Mouse (Mus musculus) fat pad, adult 2 months (tissue): ENCODE measurements around the gene Ubxn4.
A peak's percentile ranks its signal among the peaks of the same experiment; 100 is the strongest.
"Not testable (repeated sequence)": the region's sequence is repeated elsewhere in the genome, so short reads cannot be mapped to it uniquely, and the experiment has no call there.

Experiments used
- DNase-seq: peaks from one replicate; pipeline ENCODE4 v3.0.0-alpha.2; 2011; ENCODE audit warnings: low read depth, low spot score; ENCODE audit errors: extremely low read depth

Ubxn4 gene

DNA sequence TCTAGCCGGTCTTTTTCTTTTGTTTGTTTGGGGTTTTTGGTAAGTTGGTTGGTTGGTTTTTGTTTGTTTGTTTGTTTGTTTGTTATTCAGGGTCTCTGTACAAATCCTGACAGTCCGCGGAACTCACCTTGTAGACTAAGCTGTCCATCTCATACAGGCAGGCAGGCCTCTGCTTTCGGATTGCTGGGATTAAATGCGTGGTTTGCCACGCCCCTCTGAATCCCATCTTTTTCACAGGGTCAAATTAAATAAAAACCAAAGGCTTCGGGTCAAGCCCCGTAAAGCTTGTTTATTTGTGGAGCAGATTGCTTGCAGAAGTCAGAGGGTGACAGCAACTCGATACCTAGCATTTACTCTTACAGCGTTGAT lies at the start of gene Ubxn4:
Ubxn4 (plus strand) TSS at position 338 of the 369 bp plus-strand sequence.
- DNase-seq, result no peak

DNA sequence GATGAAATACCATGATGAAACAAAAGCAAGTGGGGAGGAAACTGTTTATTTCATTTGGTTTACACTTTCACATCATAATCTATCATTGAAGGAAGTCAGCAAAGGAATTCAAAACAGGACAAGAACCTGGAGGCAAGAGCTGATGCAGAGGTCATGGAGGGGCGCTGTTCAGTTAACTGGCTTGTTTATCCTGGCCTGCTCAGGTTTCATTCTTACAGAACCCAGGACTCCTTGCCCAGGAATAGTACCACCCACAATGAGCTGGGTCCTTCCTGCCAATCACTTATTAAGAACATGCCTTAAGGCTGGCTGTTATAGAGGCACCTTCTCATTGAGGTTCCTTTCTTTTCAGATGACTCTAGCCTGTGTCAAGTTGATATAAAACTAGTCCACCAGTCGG lies 49.8 kb upstream of the Ubxn4 start:
- no peak for DNase-seq

DNA sequence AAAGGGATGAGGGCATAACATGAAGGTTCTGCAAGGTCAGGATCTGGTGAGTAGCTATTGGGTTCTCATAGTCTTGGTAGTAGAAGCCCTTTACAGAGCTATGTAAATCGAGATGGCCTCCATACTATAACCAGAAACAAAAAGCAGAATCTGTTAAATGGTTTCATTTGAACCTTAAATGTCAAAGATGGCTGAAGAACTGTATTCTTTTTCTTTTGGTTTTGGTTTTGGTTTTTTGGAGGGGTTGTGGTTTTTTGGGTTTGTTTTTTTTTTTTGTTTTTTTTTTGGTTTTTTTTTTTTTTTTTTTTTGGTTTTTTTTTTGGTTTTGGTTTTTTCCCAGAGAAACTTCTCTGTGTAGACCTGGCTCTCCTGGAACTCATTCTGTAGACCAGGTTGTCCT lies 46.4 kb upstream of the Ubxn4 start:
- DNase-seq, result no peak

DNA sequence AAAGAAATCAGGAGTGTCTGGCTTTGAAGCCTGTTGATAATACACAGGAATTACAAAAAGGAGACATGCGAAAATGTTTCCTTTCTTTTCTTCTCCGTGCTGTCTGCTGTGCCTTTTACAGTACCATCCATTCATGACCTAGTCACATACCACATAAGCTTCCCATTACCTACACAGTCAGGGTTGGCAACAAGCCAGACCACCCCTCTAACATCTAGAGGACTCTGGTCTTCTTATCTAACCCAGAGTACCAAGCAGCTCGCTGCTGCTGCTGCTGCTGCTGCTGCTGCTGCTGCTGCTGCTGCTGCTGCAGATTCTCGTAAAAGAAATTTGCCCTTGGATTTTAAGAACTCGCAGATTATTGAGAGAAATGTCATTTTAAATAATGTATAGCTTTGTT lies 30.5 kb upstream of the Ubxn4 start:
- no peak for DNase-seq

DNA sequence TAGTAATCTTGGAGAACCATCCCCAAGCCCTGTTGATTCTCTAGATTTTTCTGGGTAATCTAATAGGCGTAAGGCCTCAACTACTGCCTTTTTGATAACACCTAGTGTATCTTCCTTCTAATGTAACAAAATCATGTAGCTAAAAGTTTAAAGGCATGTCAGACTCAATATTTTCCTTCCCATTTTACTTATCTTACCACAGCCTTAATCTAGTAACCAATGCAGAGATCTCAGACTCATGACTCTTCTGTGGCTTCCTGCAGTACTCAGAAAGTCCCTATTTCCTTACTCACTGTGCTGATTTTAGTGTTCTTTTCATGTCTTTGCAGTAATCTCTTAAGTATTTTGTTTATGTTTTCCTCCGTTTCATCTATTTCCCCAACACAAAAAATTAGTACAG lies 21.9 kb upstream of the Ubxn4 start:
- DNase-seq, result no peak

DNA sequence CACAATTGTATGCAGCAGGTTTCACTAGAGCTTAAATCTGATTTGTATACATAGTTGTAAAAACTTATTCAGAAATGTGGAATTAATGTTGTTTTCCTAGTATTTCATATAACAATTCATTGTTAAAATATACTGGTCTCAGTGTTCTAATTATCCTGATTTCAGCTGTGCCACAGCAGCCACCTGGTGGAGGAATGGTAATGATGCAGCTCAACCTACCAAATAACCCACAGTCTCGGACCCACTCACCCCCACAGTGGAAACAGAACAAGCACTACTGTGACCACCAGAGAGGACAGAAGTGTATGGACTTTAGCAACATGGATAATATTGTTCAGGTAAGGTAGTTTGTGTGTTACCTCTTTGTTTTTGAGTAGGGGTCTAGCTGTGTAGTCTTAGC lies 20.5 kb upstream of the Ubxn4 start:
- DNase-seq, result no peak

DNA sequence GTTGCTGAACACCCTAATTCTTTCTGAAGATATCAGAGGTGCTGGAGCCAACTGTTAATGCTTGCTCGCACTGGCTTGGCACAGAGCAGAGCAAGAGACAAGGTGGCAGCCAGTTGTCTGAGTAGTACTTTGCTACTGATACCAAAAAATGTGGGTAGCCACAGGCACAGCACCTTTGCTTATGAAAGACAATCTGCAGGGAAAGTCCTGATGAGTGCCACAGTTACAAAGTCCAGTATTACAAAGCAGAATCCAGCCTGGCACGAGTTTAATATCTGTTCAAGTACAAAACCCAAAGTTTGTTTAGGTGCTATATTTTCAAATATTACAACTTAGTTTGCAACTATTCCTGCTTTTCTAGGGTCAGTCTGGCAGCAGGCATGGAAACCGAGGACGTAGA lies 8.6 kb upstream of the Ubxn4 start:
- no peak for DNase-seq

DNA sequence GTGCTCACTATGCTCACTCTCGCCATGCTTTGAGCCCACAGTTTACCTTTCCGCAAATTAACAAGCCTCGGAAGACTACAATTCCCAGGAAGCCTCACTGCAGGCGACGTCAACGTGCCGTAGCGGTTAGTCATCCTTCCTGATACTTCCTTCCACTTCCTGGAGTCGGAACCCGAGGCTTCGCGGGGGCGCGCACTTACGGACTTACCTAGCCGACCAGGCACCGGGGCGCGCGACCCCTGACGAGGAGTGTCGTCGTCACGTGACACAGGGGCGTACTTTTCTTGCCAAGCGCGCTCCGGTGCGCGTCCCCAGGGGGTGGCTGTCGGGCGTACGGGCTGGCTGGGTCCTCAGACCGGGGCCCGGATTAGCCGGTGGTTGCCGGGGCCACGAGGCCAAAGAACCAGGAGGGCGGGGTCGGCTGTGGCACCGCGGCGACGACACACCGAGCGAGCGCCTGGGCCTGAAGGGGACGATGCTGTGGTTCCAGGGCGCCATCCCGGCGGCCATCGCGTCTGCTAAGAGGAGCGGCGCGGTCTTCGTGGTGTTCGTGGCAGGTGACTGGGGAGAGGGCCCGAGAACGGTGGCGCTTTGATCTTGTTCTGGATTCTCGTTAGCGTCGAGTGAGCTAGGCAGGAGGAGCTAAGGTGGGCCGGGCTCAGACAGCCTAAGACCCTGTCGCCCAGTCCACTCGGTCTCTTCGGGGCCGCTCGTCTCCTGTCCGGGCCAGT lies 397 bp downstream of the Ubxn4 start:
- DNase-seq, result peak; percentile 62

DNA sequence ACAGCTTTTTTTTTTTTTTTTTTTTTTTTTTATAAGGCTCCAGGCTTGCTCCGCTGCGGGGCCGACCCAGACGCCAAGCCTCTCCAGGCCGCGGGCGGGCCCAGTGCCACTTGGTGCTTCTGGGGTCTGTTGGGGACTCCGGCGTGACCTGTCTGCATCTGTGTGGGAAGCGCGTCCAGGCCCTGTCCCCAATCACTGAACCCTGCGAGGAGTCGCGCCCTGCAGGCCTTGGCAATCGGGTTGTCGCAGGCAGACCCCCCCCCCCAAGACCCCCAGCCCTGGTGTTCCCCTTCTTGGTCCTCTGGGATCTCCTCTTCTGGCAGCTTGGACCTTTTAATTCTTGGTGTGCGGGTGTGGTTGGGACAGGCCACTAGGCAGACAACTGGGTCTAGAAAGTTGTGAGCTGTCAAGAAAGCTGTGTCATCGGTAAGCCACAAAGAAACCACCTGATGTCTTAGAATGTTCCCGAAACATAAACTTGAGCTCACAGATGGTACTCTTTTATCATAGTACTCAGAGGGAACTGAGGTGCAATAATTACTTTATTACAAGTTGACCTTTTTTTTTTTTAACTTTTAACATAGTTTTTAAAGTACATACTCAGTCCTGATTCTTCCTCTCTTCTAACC lies 1.1 kb downstream of the Ubxn4 start:
- no peak for DNase-seq

DNA sequence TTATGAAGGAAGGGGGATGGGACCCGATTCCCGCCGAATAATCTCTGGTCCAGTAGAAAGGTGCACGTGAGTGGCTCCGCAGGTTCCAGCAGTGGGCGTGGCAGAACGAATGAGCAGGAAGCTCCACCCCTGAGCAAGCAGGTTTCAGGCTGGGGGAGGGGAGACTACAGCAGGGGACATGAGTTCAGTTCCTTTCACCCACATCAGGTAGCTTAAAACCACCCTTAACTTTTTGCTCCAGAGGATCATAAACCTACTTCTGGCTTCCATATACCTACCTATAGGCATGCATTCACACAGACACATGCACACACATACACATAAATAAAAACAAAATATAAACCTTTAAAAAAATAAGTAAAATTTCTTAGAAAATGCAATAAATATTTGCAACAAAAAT lies 23.3 kb downstream of the Ubxn4 start:
- DNase-seq, result not testable (repeated sequence)

DNA sequence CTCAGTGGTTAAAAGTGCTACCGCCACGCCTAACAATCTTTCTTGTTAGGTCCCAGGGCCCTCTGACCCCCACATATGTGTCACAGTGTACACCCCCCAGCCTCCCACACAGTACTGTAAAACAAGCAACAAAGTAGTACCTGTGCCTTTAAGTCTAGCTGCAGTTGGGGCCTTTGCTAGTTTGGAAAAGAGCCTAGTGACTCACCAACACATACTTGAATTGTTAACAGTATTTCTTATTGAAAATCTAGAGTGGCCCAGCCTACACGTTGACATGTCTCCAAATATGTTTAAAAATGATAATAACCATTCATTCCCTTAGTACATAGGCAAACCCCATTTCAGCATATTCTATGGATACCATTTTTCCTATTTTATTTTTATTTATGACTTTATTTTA lies 27.0 kb downstream of the Ubxn4 start:
- DNase-seq, result no peak

DNA sequence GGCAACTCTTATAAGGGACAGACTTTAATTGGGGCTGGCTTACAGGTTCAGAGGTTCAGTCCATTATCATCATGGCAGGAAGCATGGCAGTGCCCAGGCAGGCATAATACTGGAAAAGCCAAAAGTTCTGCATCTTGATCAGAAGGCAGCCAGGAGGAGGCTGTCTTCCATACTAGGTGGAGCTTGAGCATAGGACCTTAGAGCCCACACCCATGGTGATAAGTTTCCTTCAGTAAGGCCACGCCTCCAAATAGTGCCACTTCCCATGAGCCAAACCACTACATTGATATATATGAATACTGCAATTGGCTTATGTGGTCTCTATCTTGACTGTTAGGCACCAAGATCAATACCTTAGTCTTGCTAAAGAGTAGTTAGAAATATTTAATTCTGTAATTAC lies 32.1 kb downstream of the Ubxn4 start:
- no peak for DNase-seq

DNA sequence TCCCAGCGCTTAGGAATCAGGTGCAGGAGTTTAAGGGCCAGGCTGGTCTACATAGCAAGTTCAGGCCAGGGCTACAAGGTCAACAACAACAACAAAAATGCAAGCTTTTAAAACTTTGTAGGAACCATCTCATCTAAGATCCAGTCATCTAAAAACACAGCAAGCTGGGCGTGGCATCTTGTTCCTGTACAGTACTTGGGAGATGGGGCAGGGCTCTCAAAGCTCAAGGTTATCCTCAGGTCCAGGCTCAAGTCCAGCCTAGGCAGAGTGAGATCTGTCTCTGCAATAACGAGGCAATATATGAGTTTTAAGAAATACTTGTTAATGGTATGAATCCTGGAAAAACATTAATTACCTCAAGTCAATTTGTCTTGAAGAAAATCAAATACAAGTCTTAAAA lies 34.8 kb downstream of the Ubxn4 start:
- DNase-seq, result no peak

DNA sequence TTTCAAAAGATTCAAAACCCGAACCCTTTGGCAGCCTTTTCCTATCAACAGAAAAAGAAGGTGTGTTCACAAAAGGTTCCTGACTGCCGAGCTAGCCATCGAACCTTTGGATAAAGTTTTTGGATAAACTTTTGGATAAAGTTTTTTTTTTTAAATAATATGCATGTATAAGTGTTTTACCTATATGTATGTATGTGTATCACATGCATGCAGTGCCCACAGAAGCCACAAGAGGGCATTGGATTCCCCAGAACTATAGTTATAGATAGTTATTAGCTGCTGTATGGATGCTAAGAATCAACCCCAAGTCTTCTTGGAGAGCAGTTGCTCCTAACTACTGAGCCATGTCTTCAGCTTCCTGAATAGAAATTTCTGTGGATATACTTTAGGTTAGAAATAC lies 38.0 kb downstream of the Ubxn4 start:
- DNase-seq, result no peak

DNA sequence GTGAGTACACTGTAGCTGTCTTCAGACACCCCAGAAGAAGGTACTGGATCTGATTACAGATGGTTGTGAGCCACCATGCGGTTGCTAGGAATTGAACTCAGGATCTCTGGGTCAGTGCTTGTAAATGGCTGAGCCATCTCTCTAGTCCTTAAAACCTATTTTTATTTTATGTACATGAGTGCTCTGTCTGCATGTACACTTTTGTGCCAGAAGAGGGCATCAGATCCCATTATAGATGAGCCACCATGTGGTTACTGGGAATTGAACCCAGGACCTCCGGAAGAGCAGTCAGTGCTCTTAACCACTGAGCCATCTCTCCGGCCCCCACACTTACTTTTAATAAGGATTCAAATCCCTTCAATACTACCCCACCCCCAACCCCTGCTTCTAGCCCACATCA lies 39.2 kb downstream of the Ubxn4 start:
- DNase-seq, result no peak

DNA sequence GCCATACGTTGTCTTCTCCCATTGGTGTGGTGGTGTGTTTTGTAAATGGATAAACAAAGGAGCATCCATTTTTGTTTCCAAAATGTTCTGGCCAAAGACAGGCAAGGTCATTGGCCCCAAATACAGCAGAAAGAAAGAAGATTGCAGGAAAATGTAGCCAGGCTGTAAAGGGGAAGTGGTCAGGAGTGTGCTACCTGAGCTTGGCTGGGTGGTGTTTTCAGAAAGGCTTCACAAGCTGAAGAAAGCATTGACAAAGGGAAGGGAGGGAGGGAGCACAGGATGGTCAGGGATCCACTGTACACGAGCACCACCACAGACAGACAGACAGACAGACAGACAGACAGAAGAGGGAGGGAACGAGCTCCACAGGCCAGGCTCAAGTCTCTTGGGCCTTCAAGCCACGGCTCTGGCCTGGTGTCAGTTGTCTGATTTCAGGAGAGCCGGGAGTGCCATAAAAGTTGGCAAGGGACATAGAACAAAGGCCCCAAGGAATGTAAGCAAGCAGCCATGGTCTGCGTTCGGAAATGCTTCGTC lies 40.5 kb downstream of the Ubxn4 start:
- no peak for DNase-seq

DNA sequence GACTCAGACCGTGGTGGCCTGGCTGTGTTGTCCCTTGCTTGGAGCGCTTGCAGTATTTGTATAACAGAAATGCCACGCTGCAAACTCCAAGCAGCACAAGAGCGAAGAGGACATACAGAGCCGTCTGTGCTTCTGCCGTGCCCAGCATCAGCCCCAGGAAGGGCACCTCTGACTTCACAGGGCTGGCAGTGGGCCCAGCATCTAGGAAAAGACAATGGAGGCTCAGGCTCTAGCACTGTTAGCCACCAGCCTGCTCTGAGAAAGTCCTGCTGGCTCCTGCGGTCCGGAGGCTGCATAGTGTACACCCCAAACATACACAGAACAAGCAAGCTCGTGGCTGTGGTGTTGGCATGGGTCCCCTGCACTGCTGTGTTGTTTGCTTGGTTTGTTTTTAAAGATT lies 41.4 kb downstream of the Ubxn4 start:
- no peak for DNase-seq

DNA sequence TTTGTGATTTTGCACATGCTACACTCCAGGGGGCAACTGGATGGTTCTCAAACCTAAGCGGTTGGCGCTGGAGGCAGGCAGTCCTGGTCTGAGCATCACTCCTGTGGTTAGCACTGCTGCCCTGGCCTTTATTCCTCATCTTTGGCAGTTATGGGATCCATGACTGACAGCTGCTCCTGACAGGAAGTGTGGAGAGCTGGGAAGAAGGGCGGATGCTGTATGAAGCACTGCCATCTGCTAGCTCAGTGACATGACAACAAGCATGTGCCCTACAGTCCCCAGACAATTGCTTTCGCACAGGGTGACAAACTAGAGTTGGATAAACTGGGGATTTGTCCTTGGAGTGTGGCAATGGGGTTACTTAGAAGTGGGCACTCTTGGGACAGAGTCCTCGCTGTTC lies 46.5 kb downstream of the Ubxn4 start:
- DNase-seq, result no peak

DNA sequence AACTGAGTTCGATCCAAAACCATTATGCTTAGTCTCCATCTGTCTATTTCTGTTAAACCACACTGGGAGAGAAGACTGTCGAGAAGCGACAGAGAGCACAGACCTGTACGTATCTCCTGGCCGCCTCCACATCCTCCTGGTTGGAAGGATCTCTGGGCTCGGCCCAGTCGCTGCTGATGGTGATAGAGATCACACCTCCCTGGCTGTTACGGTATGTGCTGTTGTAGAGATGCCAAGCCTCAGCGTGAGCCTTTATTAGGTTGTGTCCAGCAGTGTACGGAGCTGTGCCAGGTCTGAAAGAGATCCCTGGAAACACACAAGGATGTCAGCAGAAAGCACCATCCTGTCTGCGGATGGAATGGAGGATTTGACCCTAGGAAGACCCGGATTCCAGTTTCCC lies 49.8 kb downstream of the Ubxn4 start:
- no peak for DNase-seq

DNA sequence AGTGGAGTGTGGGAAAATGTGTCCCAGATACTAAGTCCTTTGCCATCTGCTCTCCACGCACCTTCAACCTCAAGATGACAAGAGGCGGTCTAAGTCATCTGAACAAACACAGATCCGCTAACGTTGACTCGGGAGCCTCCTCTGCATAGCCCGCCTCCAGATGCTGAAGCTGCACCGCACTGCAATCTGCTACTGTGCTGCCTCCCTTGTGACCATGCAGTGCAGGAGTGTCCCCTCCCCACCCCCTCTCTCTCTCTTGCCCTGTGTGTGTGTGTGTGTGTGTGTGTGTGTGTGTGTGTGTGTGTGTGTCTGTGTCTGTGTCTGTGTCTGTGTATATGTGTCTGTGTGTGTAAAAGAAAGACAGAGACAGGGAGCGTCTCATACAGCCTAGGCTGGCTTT lies 51.5 kb downstream of the Ubxn4 start:
- no peak for DNase-seq

DNA sequence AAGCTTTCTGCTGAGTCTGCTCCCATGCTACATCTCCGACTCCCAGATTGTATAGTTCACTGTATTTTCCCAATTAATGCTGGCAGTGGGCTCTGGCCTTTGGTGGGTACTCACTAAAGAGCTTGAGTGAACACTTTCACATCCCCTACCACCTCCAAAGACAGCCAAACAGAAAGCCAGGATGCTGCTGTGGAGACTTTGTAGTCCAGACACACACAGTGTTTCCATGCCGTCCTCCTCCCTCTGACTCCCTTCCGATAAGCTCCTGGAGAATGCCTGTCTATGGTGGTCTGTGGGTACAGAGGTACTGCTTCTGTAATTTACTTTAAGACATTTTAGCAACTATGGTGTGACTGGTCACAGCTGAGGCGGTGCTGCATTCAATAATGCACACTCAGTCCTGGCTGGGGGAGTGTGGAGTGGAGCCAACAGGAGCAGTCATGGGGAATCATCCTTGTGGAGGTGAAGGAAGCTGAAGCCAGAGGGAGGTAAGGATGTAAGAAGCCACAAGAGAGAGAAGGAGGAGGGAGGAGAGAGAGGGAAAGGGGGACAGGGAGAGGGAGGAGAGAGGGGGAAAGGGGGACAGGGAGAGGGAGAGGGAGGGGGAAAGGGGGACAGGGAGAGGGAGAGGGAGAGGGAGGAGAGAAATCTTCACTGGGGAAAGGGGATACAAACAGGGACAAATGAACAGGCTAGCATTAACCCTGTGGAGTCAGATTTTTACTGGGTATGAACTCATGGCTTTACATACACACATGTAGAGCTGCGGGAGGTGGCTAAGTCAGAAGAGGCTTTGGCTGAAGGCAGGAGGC lies 52.2 kb downstream of the Ubxn4 start:
- DNase-seq, result no peak

DNA sequence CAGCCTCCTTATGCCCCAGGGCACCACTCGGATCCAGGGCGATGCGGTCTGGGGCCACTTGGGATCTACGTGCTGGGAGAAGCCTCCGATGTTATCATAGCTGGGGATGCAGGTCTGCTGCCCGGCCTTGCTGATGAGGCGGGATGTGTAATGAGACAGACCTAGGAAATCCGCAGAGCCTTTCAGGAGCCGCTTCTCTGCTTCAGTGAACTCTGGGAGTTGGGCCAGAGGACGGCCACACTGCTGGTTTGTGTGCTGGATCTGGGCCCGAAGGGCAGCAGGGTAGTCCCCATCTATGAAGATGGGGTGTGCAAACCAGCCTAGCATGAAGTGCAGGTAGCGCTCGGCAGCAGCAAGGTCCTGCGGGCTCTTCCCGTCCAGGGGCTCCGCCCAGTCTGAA lies 60.1 kb downstream of the Ubxn4 start:
- DNase-seq, result no peak
